Mouse (Mus musculus): ENCODE results near the gene Gm7029.
"Not testable (repeated sequence)": the region's sequence is repeated elsewhere in the genome, so short reads cannot be mapped to it uniquely, and the experiment has no call there.

The Gm7029 gene

DNA sequence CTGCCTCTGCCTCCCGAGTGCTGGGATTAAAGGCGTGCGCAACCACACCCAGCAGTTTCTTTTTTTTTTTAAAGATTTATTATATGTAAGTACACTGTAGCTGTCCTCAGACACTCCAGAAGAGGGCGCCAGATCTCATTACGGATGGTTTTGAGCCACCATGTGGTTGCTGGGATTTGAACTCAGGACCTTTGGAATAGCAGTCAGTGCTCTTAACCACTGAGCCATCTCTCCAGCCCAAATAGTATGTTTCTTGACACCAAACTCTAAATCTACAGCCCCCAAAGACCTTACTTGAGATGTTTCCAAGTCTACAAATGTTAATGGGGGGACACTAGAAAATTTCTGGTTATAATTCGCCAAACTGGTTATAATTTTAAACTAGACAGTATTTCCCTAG is 18.3 kb downstream of the Gm7029 start:
- intact Hi-C loops (cut with DNase I), result not testable (repeated sequence)

GRCm38 (mm10) chr17:33892429-33892828 is 18.8 kb downstream of the Gm7029 start:
- intact Hi-C loops (cut with DNase I), result no loop called here

GRCm38 (mm10) chr17:33893011-33893410 is 19.4 kb downstream of the Gm7029 start:
- intact Hi-C loops (cut with DNase I), result not testable (repeated sequence)

- intact Hi-C loops (cut with DNase I), result no loop called here
Observed at GRCm38 (mm10) chr17:33897114-33897794, 23.6 kb downstream of the Gm7029 start.

DNA sequence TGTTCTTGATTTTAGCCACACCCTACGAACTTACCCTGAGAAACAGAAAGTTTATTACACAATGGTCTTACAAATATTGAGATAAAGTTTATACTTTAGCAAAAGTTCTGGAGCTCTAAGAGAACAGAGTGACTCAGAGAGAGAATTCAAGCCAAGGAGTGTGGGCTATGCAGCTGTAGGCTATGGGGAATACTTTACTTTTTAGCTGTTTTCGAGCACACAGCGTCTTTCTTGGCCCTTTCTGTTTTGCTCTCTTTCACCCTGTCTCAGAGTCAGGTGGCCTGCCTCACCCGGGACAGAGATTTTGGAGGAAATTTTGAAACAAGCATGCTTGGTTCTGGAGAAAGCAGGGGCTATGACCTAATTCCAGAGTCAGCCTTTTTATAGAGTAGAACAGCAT is 24.6 kb downstream of the Gm7029 start:
- intact Hi-C loops (cut with DNase I), result not testable (repeated sequence)

DNA sequence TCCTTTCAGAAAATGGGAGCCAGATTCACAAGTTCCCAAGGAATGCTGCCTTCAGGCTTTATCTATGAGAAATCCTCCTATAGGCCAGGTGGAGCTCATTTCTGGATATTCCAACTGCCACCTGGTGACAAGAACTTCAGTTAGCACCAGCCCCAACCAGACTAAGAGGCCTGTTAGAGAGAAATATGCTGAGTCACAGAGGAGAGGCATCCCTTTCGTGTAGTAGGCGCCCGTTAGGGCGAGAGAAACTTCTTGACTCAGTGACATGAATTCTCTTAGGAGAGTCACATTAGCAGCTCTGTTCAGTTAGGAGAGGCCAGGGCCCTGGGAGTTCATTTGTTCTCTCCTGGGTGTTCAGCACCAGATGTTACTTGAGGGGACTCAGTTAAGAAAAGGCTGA is 26.0 kb downstream of the Gm7029 start:
- intact Hi-C loops (cut with DNase I), result no loop called here

- intact Hi-C loops (cut with DNase I), result no loop called here
Observed at GRCm38 (mm10) chr17:33900281-33900988, 26.8 kb downstream of the Gm7029 start.

DNA sequence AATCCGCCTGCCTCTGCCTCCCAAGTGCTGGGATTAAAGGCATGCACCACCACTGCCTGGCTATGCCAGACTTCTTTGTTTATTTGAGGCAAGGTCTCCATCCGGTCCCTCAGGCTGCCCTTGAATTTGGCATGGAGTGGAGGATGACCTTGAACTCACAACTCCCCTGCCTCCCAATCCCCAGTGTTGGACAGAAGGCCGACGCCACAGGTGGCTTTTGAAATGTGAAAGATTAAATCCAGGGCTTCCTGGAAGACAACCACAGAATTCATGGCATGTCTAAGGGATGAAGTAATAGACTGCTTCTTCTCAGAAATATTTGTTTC is 27.3 kb downstream of the Gm7029 start:
- intact Hi-C loops (cut with DNase I), result no loop called here

DNA sequence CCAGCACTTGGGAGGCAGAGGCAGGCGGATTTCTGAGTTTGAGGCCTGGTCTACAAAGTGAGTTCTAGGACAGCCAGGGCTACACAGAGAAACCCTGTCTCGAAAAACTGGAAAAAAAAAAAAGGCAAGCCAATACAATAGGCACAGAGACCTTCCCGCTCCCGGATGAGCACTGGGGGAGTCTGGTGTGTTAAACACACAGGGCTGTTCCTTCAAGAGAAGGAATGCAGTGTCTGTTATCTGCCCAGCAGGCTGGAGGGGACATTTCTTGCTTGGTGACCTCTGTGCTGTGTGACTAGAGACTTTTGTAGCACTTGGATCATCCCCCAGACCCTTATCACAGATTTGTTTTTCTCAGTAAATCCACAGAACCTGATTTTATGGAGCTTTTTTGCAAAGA is 28.0 kb downstream of the Gm7029 start:
- intact Hi-C loops (cut with DNase I), result no loop called here

DNA sequence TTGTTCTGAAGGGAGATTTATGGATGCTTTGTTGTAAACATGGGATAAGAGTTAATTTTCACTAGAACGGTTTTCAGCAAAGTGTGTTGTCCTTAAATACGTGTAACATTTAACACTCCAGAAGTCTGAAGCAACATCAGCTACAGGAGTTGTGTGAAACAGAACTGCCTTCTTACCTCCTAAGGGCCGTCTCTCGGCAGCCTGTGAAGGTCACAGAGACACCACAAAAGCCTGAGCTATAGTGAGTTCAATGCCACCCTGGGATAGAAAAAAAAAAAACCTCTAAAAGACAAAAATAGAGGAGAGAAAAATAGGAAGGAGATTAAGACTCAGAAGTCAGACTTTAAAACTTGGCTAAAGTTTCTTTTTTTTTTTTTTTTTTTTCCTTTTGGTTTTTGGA is 28.4 kb downstream of the Gm7029 start:
- intact Hi-C loops (cut with DNase I), result no loop called here

DNA sequence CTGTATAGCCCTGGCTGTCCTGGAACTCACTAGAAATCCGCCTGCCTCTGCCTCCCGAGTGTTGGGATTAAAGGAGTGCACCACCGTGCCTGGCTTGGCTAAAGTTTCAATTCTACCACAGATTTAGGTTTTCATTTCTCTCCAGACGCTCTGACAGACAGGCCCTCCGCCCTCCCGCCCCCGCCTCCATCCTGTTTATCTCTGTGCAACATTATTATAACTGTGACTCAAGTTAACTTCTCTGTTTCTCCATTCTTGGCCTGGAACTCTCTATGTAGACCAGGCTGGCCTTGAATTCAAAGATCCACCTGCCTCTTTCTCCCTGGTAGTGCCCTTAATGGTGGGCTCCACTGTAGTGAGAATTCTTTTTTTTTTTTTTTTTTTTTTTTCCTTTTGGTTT is 28.9 kb downstream of the Gm7029 start:
- intact Hi-C loops (cut with DNase I), result no loop called here

- intact Hi-C loops (cut with DNase I), result not testable (repeated sequence)
Observed at GRCm38 (mm10) chr17:33903911-33904651, 30.4 kb downstream of the Gm7029 start.

- intact Hi-C loops (cut with DNase I), result not testable (repeated sequence)
Observed at GRCm38 (mm10) chr17:33904835-33905234, 31.2 kb downstream of the Gm7029 start, which contains the start of gene Platr17. Platr17 (plus strand) TSS chr17:33905135.

- intact Hi-C loops (cut with DNase I), result no loop called here
Observed at GRCm38 (mm10) chr17:33908331-33909076, 34.9 kb downstream of the Gm7029 start.

- intact Hi-C loops (cut with DNase I), result no loop called here
Observed at GRCm38 (mm10) chr17:33909077-33909868, 35.6 kb downstream of the Gm7029 start, which contains the start of gene Daxx. Daxx (plus strand) TSS chr17:33909414.

DNA sequence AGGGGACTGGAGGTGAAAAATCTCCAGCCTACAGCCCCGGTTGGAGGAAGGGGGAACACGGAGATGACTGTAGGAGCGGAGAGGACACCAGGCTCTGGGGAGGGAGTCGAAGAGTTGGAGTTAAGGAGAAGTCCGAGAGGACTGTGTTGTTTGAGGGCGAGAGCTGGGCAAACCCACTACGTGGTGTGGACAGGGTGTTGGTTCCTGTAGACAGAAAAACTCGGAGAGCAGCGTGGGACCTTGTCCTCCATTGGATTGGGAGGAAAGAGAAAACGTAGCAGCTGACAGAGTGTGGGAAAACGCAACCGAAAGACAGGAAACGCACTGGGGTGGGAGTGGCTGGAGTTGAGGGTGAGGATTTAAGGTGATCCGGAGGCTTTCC is 36.2 kb downstream of the Gm7029 start:
- intact Hi-C loops (cut with DNase I), result no loop called here

DNA sequence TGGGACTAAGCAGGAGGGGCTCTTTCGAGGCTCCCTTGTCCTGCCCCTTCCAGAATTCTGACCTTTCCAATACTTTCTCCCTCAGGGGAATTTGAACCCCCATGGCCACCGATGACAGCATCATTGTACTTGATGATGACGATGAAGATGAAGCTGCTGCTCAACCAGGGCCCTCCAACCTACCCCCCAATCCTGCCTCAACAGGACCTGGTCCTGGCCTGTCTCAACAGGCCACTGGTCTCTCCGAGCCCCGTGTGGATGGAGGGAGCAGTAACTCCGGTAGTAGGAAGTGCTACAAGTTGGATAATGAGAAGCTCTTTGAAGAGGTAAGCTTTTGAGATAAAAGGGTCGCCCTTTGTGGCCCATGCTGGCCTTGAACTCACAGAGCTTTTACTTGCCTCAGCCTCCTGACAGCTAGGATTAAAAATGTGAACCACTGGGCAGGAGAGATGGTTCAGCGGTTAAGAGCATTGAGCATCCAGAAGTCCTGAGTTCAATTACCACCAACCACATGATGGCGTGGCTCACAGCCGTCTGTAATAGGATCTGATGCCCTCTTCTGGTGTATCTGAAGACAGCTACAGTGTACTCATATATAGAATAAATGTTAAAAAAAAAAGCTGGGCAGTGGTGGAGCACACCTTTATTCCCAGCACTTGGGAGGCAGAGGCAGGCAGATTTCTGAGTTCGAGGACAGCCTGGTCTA is 36.9 kb downstream of the Gm7029 start:
- intact Hi-C loops (cut with DNase I), result no loop called here

DNA sequence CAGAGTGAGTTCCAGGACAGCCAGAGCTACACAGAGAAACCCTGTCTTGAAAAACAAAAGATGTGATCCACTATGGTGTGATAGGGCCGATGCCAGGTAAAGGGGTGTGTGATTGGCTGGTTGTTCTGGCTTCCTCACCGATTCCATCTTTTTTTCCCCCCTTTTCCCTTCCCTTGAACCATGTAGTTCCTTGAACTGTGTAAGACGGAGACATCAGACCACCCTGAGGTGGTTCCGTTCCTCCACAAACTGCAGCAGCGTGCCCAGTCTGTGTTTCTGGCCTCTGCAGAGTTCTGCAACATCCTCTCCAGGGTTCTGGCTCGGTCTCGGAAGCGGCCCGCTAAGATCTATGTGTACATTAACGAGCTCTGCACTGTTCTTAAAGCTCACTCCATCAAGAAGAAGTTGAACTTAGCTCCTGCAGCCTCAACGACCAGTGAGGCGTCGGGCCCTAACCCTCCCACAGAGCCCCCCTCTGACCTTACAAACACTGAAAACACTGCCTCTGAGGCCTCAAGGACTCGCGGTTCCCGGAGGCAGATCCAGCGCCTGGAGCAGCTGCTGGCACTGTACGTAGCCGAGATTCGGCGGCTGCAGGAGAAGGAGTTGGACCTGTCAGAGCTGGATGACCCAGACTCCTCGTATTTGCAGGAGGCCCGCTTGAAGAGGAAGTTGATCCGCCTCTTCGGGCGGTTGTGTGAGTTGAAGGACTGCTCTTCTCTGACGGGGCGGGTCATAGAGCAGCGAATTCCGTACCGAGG is 37.6 kb downstream of the Gm7029 start:
- intact Hi-C loops (cut with DNase I), result no loop called here

- intact Hi-C loops (cut with DNase I), result no loop called here
Observed at GRCm38 (mm10) chr17:33911813-33912414, 38.3 kb downstream of the Gm7029 start.

Data from adrenal gland (tissue).